Mouse (Mus musculus) midbrain, embryonic 14.5 days (tissue): ENCODE measurements around the gene Slc22a14. TPM values are rescaled to one million over a fixed set of nuclear protein-coding genes. Genes with fewer than 3 reads are reported as not detected.
A peak's percentile ranks its signal among the peaks of the same experiment; 100 is the strongest.

Source experiments
- ATAC-seq: fragments of 200-750 bp; cut with Nextera tagmentation; 2 replicates; pipeline ENCODE4 v1.8.0; 2017; ENCODE audit warnings: moderate number of reproducible peaks, moderate library complexity; ENCODE audit not compliant: low FRiP score, low TSS enrichment
- DNase-seq: peaks from one replicate; pipeline ENCODE4 v3.0.0-alpha.2; 2015
- H3K27ac ChIP-seq: fragments of 300-500 bp; sonication (generic); replicated peaks from 2 replicates; pipeline ENCODE4 v1.5.1; 2014; ENCODE audit warnings: mild to moderate bottlenecking, low read depth, low read length, moderate library complexity
- H3K27me3 ChIP-seq: fragments of 300-500 bp; sonication (generic); 2 replicates; pipeline ENCODE4 v1.6.1; 2014; ENCODE audit warnings: low read length, control low read depth, mixed read lengths; ENCODE audit not compliant: control insufficient read depth, insufficient read depth
- H3K36me3 ChIP-seq: fragments of 300-500 bp; sonication (generic); 2 replicates; pipeline ENCODE4 v1.6.1; 2014; ENCODE audit warnings: low read length, control low read depth; ENCODE audit not compliant: control insufficient read depth, insufficient read depth
- H3K4me1 ChIP-seq: fragments of 300-500 bp; sonication (generic); 2 replicates; pipeline ENCODE4 v1.6.1; 2014; ENCODE audit warnings: mild to moderate bottlenecking, antibody characterized with exemption, low read length, control low read depth; ENCODE audit not compliant: control insufficient read depth, insufficient read depth
- H3K4me2 ChIP-seq: fragments of 300-500 bp; sonication (generic); 2 replicates; pipeline ENCODE4 v1.6.1; 2014; ENCODE audit warnings: mild to moderate bottlenecking, low read length, moderate library complexity
- H3K4me3 ChIP-seq: fragments of 300-500 bp; sonication (generic); replicated peaks from 2 replicates; pipeline ENCODE4 v1.5.1; 2014; ENCODE audit warnings: low read depth, low read length
- H3K9ac ChIP-seq: fragments of 300-500 bp; sonication (generic); replicated peaks from 2 replicates; pipeline ENCODE4 v1.6.1; 2014; ENCODE audit warnings: mild to moderate bottlenecking, low read length, moderate library complexity
- H3K9me3 ChIP-seq: fragments of 300-500 bp; sonication (generic); 2 replicates; pipeline ENCODE4 v1.6.1; 2016; ENCODE audit warnings: low read length, control low read depth, mixed read lengths; ENCODE audit not compliant: control insufficient read depth
- WGBS: fragments of 180-500 bp; shearing (Covaris S2); extraction: QIAGEN DNeasy Blood & Tissue Kit; methylation state at CpG from one replicate; pipeline ENCODE4 v1.1.7; 2014; 5-methylcytosine and 5-hydroxymethylcytosine counted together
- polyA plus RNA-seq: library from polyadenylated mRNA; unstranded; fragments of >200 nt; fragmentation: Nextera tagmentation; extraction: Ambion mirVana; gene quantifications from 2 replicates; pipeline ENCODE4 v1.2.1, GENCODE M21; 2014

Gene Slc22a14
- polyA plus RNA-seq, 1 experiment from 2014 or later, result not detected

- Histone ChIP-seq H3K9me3 (peaks cover 3% of the 10 kb centered on the region; the same call in 1 of the 2 replicates), H3K4me2 (no peak overlapping the region), H3K27me3 (no peaks in the 10 kb centered on the region), H3K4me3 (no peak overlapping the region), H3K4me1 (no peaks in the 10 kb centered on the region), H3K36me3 (no peaks in the 10 kb centered on the region), H3K27ac (no peak overlapping the region), H3K9ac (no peak overlapping the region)
- ATAC-seq (no peak), DNase-seq (no peak)
- 93% methylated on average over 5 of the region's 5 CpGs for WGBS
Observed at GRCm38 (mm10) chr9:119205756-119206155, 159.6 kb downstream of the Slc22a14 start.

GRCm38 (mm10) chr9:119203617-119204016, 161.7 kb downstream of the Slc22a14 start:
- H3K36me3 ChIP-seq, result no peaks in the 10 kb centered on the region
- no peaks in the 10 kb centered on the region for H3K4me1 ChIP-seq
- H3K4me2 ChIP-seq, result no peak overlapping the region
- no peak for DNase-seq
- H3K4me3 ChIP-seq, result no peak overlapping the region
- 97% methylated on average over 9 of the region's 9 CpGs for WGBS
- no peak for ATAC-seq
- peaks cover 3% of the 10 kb centered on the region; the same call in 1 of the 2 replicates for H3K9me3 ChIP-seq
- no peak overlapping the region for H3K9ac ChIP-seq
- no peak overlapping the region for H3K27ac ChIP-seq
- H3K27me3 ChIP-seq, result no peaks in the 10 kb centered on the region

- DNase-seq (no peak), ATAC-seq (no peak)
- 87% methylated on average over 5 of the region's 5 CpGs for WGBS
- Histone ChIP-seq H3K27ac (no peak overlapping the region), H3K36me3 (no peaks in the 10 kb centered on the region), H3K9me3 (peaks cover 3% of the 10 kb centered on the region; the same call in 1 of the 2 replicates), H3K9ac (no peak overlapping the region), H3K27me3 (no peaks in the 10 kb centered on the region), H3K4me3 (no peak overlapping the region), H3K4me2 (no peak overlapping the region), H3K4me1 (no peaks in the 10 kb centered on the region)
Observed at GRCm38 (mm10) chr9:119201653-119202052, 163.7 kb downstream of the Slc22a14 start.

GRCm38 (mm10) chr9:119199151-119199861, 166.0 kb downstream of the Slc22a14 start:
- no peaks in the 10 kb centered on the region for H3K27me3 ChIP-seq
- ATAC-seq (no peak), DNase-seq (no peak)
- no peak overlapping the region for H3K27ac ChIP-seq
- H3K9ac ChIP-seq, result no peak overlapping the region
- no peaks in the 10 kb centered on the region for H3K36me3 ChIP-seq
- H3K9me3 ChIP-seq, result peaks cover 3% of the 10 kb centered on the region; the same call in 1 of the 2 replicates
- H3K4me1 ChIP-seq, result no peaks in the 10 kb centered on the region
- no peak overlapping the region for H3K4me3 ChIP-seq
- no peak overlapping the region for H3K4me2 ChIP-seq
- WGBS, result 86% methylated on average over 10 of the region's 10 CpGs

GRCm38 (mm10) chr9:119192202-119192990, 173.0 kb downstream of the Slc22a14 start:
- Histone ChIP-seq H3K9me3 (no peaks in the 10 kb centered on the region), H3K36me3 (no peaks in the 10 kb centered on the region), H3K9ac (no peak overlapping the region), H3K4me2 (no peak overlapping the region), H3K4me1 (no peaks in the 10 kb centered on the region), H3K4me3 (no peak overlapping the region), H3K27me3 (no peaks in the 10 kb centered on the region), H3K27ac (no peak overlapping the region)
- WGBS, result 40% methylated on average over 11 of the region's 11 CpGs
- ATAC-seq, result no peak
- peak; percentile 58 for DNase-seq

GRCm38 (mm10) chr9:119181241-119181728, 184.1 kb downstream of the Slc22a14 start:
- Histone ChIP-seq H3K9ac (no peak overlapping the region), H3K9me3 (no peaks in the 10 kb centered on the region), H3K4me3 (no peak overlapping the region), H3K4me2 (no peak overlapping the region), H3K36me3 (no peaks in the 10 kb centered on the region), H3K4me1 (no peaks in the 10 kb centered on the region), H3K27ac (no peak overlapping the region), H3K27me3 (no peaks in the 10 kb centered on the region)
- no peak for ATAC-seq
- DNase-seq, result peak; percentile 11
- WGBS, result 58% methylated on average over 3 of the region's 3 CpGs

GRCm38 (mm10) chr9:119179292-119179691, 186.1 kb downstream of the Slc22a14 start:
- 93% methylated on average over 11 of the region's 11 CpGs for WGBS

GRCm38 (mm10) chr9:119167608-119168007, 197.7 kb downstream of the Slc22a14 start:
- no peak overlapping the region for H3K9ac ChIP-seq
- no peak overlapping the region for H3K27ac ChIP-seq
- WGBS, result 97% methylated on average over 2 of the region's 2 CpGs
- H3K36me3 ChIP-seq, result no peaks in the 10 kb centered on the region
- no peak for DNase-seq
- H3K27me3 ChIP-seq, result no peaks in the 10 kb centered on the region
- no peaks in the 10 kb centered on the region for H3K4me1 ChIP-seq
- H3K4me2 ChIP-seq, result no peak overlapping the region
- ATAC-seq, result no peak
- no peak overlapping the region for H3K4me3 ChIP-seq
- no peaks in the 10 kb centered on the region for H3K9me3 ChIP-seq

More at GRCm38 (mm10) chr9:119179292-119179691, 186.1 kb downstream of the Slc22a14 start:
- Histone ChIP-seq H3K36me3 (no peaks in the 10 kb centered on the region), H3K4me2 (no peak overlapping the region), H3K9ac (no peak overlapping the region), H3K27ac (no peak overlapping the region), H3K4me3 (no peak overlapping the region), H3K4me1 (no peaks in the 10 kb centered on the region), H3K9me3 (no peaks in the 10 kb centered on the region), H3K27me3 (no peaks in the 10 kb centered on the region)
- ATAC-seq (no peak), DNase-seq (no peak)
